Mouse (Mus musculus) thymus, adult 2 months (tissue): ENCODE measurements at regions not wholly inside any gene's neighbourhood (a gene's known extent, or its start where the extent isn't known, plus 50 kb on each side); places are given as distances from the start of the nearest gene placed in this dataset.

ENCODE experiments used
- CTCF ChIP-seq: fragments of 200-500 bp; IDR thresholded peaks from 2 replicates; pipeline ENCODE4 v1.5.1; 2012; ENCODE audit warnings: mild to moderate bottlenecking, control low read depth, low read length, moderate library complexity, borderline replicate concordance; ENCODE audit not compliant: control insufficient read depth, poor library complexity, insufficient read depth; ENCODE audit errors: extremely low read depth
- POLR2A ChIP-seq: fragments of 200-500 bp; IDR thresholded peaks from 2 replicates; pipeline ENCODE4 v1.6.1; 2012; ENCODE audit warnings: mild to moderate bottlenecking, low read length, control low read depth, moderate library complexity; ENCODE audit not compliant: control insufficient read depth, poor library complexity, insufficient read depth; ENCODE audit errors: extremely low read depth

DNA sequence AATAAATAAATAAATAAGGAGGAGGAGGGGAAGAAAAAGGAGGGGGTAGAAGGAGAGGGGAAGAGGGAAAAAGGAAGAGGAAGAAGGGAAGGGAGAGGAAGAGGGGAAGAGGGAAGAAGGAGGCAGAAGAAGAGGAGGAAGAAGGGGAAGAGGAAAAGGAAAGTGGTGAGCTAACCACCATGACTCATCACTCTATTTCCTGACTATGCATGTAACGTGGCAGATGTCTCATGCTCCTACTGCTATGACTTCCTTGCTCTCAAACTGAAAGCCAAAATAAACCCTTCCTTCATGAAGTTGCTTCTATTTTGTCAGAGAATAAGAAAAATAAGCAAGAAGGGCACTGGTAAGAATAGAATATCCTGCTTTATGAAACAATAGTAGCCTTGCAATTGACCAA is 242.1 kb upstream of the Rack1 start:
- no peak for TF ChIP-seq POLR2A
- no peak for TF ChIP-seq CTCF
